Mouse (Mus musculus) thymus, postnatal 0 days (tissue): Measurements from ENCODE around the gene Cd93. TPM values are rescaled to one million over a fixed set of nuclear protein-coding genes. Genes with fewer than 3 reads are reported as not detected.

ENCODE experiments used
- DNase-seq: peaks from one replicate; pipeline ENCODE4 v3.0.0-alpha.2; 2015; ENCODE audit warnings: low spot score
- polyA plus RNA-seq: library from polyadenylated mRNA; unstranded; fragments of >200 nt; fragmentation: Nextera tagmentation; extraction: Ambion mirVana; gene quantifications from 2 replicates; pipeline ENCODE4 v1.2.1, GENCODE M21; 2015

Cd93 gene
- 4.0 and 4.1 TPM in 2 replicates for polyA plus RNA-seq

GRCm38 (mm10) chr2:148443249-148443958 is at the start of gene Cd93:
Gene Cd93, minus strand, starts transcription at chr2:148443563.
- DNase-seq, result peak; percentile 52

- no peak for DNase-seq
These were observed 48.7 kb upstream of the Cd93 start for GRCm38 (mm10) chr2:148492108-148492507.

- DNase-seq, result no peak
These were observed 46.8 kb upstream of the Cd93 start for GRCm38 (mm10) chr2:148490150-148490549.

- no peak for DNase-seq
These were observed 45.5 kb upstream of the Cd93 start for GRCm38 (mm10) chr2:148488885-148489284.

- DNase-seq, result no peak
These were observed 42.2 kb upstream of the Cd93 start for GRCm38 (mm10) chr2:148485576-148485975.

- no peak for DNase-seq
These were observed 37.0 kb upstream of the Cd93 start for GRCm38 (mm10) chr2:148480376-148480775.

- no peak for DNase-seq
These were observed 34.9 kb upstream of the Cd93 start for GRCm38 (mm10) chr2:148478141-148478701.

- DNase-seq, result no peak
These were observed 34.0 kb upstream of the Cd93 start for GRCm38 (mm10) chr2:148477346-148477745.

- no peak for DNase-seq
These were observed 33.2 kb upstream of the Cd93 start for GRCm38 (mm10) chr2:148476576-148476975.

- DNase-seq, result no peak
These were observed 32.6 kb upstream of the Cd93 start for GRCm38 (mm10) chr2:148475879-148476495.

GRCm38 (mm10) chr2:148469341-148470238 is 26.2 kb upstream of the Cd93 start:
- DNase-seq, result no peak

- DNase-seq, result no peak
These were observed 24.6 kb upstream of the Cd93 start for GRCm38 (mm10) chr2:148467921-148468440.

GRCm38 (mm10) chr2:148455341-148455740 is 12.0 kb upstream of the Cd93 start:
- no peak for DNase-seq

- DNase-seq, result no peak
These were observed 10.7 kb upstream of the Cd93 start for GRCm38 (mm10) chr2:148454014-148454542.

- no peak for DNase-seq
These were observed 9.7 kb upstream of the Cd93 start for GRCm38 (mm10) chr2:148453061-148453460.

GRCm38 (mm10) chr2:148451498-148451897 is 8.1 kb upstream of the Cd93 start:
- DNase-seq, result no peak

GRCm38 (mm10) chr2:148450616-148451015 is 7.3 kb upstream of the Cd93 start:
- DNase-seq, result no peak

- DNase-seq, result no peak
These were observed 6.3 kb upstream of the Cd93 start for GRCm38 (mm10) chr2:148449659-148450058.

GRCm38 (mm10) chr2:148446446-148446845 is 3.1 kb upstream of the Cd93 start:
- DNase-seq, result no peak

- DNase-seq, result no peak
These were observed 2.3 kb upstream of the Cd93 start for GRCm38 (mm10) chr2:148445616-148446015.

GRCm38 (mm10) chr2:148444472-148444871 is 1.1 kb upstream of the Cd93 start:
- DNase-seq, result no peak
